Mouse (Mus musculus) liver, adult 2 months (tissue): Measurements from ENCODE around the gene Zfp750. TPM values are rescaled to one million over a fixed set of nuclear protein-coding genes. Genes with fewer than 3 reads are reported as not detected.

Experiments
- DNase-seq: peaks from one replicate; pipeline ENCODE4 v3.0.0-alpha.2; 2011; ENCODE audit warnings: low read depth, low spot score; ENCODE audit errors: extremely low read depth
- H3K27ac ChIP-seq: fragments of 200-500 bp; replicated peaks from 2 replicates; pipeline ENCODE4 v1.5.1; 2012; ENCODE audit warnings: low read depth, mild to moderate bottlenecking, control low read depth, inconsistent platforms, low read length; ENCODE audit not compliant: insufficient read depth
- H3K27me3 ChIP-seq: fragments of 200-500 bp; 2 replicates; pipeline ENCODE4 v1.6.1; 2012; ENCODE audit warnings: mild to moderate bottlenecking, moderate library complexity, low read length, inconsistent platforms; ENCODE audit not compliant: control insufficient read depth, insufficient read depth
- H3K36me3 ChIP-seq: fragments of 200-500 bp; 2 replicates; pipeline ENCODE4 v1.6.1; 2012; ENCODE audit warnings: low read length, inconsistent platforms; ENCODE audit not compliant: control insufficient read depth, insufficient read depth
- H3K4me1 ChIP-seq: fragments of 200-500 bp; 2 replicates; pipeline ENCODE4 v1.6.1; 2011; ENCODE audit warnings: low read length; ENCODE audit not compliant: control insufficient read depth, insufficient read depth
- H3K4me3 ChIP-seq: fragments of 200-500 bp; 2 replicates; pipeline ENCODE4 v1.5.1; 2011; ENCODE audit warnings: low read depth, mild to moderate bottlenecking, control low read depth, low read length, moderate library complexity; ENCODE audit not compliant: insufficient read depth
- H3K79me2 ChIP-seq: fragments of 200-500 bp; 2 replicates; pipeline ENCODE4 v1.6.1; 2012; ENCODE audit warnings: inconsistent platforms, mild to moderate bottlenecking, low read length, moderate library complexity; ENCODE audit not compliant: control insufficient read depth, insufficient read depth
- H3K9ac ChIP-seq: fragments of 200-500 bp; 2 replicates; pipeline ENCODE4 v1.6.1; 2012; ENCODE audit warnings: low read depth, mild to moderate bottlenecking, control low read depth, inconsistent platforms, low read length
- CTCF ChIP-seq: fragments of 200-500 bp; IDR thresholded peaks from 2 replicates; pipeline ENCODE4 v1.5.1; 2011; ENCODE audit warnings: low read depth, low read length, control low read depth
- POLR2A ChIP-seq: fragments of 200-500 bp; IDR thresholded peaks from 2 replicates; pipeline ENCODE4 v1.6.1; 2011; ENCODE audit warnings: low read length, control low read depth; ENCODE audit not compliant: insufficient read depth; ENCODE audit errors: extremely low read depth
- WGBS: fragments of 180-500 bp; shearing (Covaris S2); methylation state at CpG from one replicate; pipeline ENCODE4 v1.1.7; 2018; 5-methylcytosine and 5-hydroxymethylcytosine counted together
- polyA plus RNA-seq: library from polyadenylated mRNA; depleted of rRNA; stranded (reverse); fragments of >200 nt; gene quantifications from 2 replicates; pipeline ENCODE4 v1.2.3, GENCODE M21; 2012
- total RNA-seq: library from RNA; depleted of rRNA; stranded (reverse); fragments of >200 nt; gene quantifications from 2 replicates; pipeline ENCODE4 v1.2.3, GENCODE M21; 2014

The Zfp750 gene
- total and polyA plus RNA-seq, 2 experiments = 1.0 to 3.5 TPM

- peak; percentile 68 for DNase-seq
- no peak overlapping the region for H3K9ac ChIP-seq
- H3K27ac ChIP-seq = no peak overlapping the region
- no peaks in the 10 kb centered on the region for H3K79me2 ChIP-seq
- no peaks in the 10 kb centered on the region for H3K27me3 ChIP-seq
- no peaks in the 10 kb centered on the region for H3K36me3 ChIP-seq
- H3K4me3 ChIP-seq = no peak overlapping the region
- TF ChIP-seq CTCF (no peak), POLR2A (no peak)
- H3K4me1 ChIP-seq = no peaks in the 10 kb centered on the region; the same call in 1 of the 2 replicates
- WGBS = 31% methylated on average over 7 of the region's 7 CpGs
Measured at GRCm38 (mm10) chr11:121524191-121524590, 5.1 kb upstream of the Zfp750 start.

- no peak overlapping the region for H3K27ac ChIP-seq
- TF ChIP-seq POLR2A (no peak), CTCF (no peak)
- no peak overlapping the region for H3K4me3 ChIP-seq
- H3K27me3 ChIP-seq = no peaks in the 10 kb centered on the region
- WGBS = 81% methylated on average over 4 of the region's 4 CpGs
- no peak overlapping the region for H3K9ac ChIP-seq
- no peak for DNase-seq
- no peaks in the 10 kb centered on the region for H3K79me2 ChIP-seq
- H3K36me3 ChIP-seq = no peaks in the 10 kb centered on the region
- H3K4me1 ChIP-seq = peaks cover 5% of the 10 kb centered on the region; the same call in 1 of the 2 replicates
Measured at GRCm38 (mm10) chr11:121522156-121522762, 3.1 kb upstream of the Zfp750 start.

DNA sequence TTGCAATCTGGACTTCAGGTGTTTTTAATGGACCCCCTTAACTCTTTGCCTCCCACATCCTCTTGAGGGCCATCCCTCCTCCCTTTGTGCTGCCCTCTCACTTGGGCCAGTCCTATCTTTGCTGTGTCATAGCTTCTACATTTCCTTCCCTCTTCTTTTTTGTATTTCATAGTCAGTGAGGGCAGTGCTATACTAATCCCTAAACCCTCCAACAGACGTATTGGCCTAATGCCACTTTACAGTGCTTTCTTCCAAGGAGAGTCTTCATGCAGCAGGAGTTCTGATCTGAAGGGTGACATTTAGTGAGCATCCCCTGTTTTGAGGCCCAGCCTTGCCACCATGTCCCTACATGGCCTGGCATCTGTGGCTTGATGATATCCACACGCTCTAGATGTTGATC is 1.6 kb upstream of the Zfp750 start:
- H3K79me2 ChIP-seq = peaks cover 4% of the 10 kb centered on the region; the same call in 1 of the 2 replicates
- H3K36me3 ChIP-seq = no peaks in the 10 kb centered on the region
- WGBS = 91% methylated on average over 2 of the region's 2 CpGs
- DNase-seq = no peak
- peaks cover 16% of the 10 kb centered on the region for H3K4me1 ChIP-seq
- no peak for TF ChIP-seq POLR2A
- no peak for TF ChIP-seq CTCF
- no peak overlapping the region for H3K27ac ChIP-seq
- no peaks in the 10 kb centered on the region for H3K27me3 ChIP-seq
- H3K4me3 ChIP-seq = no peak overlapping the region
- H3K9ac ChIP-seq = no peak overlapping the region

DNA sequence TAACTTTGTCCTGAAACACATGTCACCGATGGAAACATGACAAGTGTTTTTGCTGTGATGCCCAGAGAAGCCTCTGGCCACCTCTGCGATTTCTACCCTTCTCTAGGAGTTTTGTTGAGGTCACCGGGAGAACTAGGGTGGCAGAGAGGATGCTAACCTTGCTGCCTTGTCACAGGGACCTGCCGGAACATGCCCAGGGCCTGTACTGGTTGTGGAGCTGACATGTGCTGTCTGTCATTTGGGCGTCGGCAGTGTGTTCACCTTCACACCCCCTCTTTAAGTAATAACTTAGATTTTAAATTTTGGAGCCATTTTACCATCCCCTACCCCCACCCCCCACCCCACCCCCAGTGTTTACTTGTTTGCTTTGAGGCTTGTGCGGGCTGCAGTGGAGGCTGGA is 570 bp upstream of the Zfp750 start:
- DNase-seq = no peak
- Histone ChIP-seq H3K9ac (no peak overlapping the region), H3K27ac (no peak overlapping the region), H3K4me1 (peaks cover 19% of the 10 kb centered on the region), H3K27me3 (no peaks in the 10 kb centered on the region), H3K4me3 (no peak overlapping the region), H3K79me2 (peaks cover 7% of the 10 kb centered on the region; the same call in 1 of the 2 replicates), H3K36me3 (no peaks in the 10 kb centered on the region)
- TF ChIP-seq POLR2A (no peak), CTCF (no peak)
- 58% methylated on average over 7 of the region's 7 CpGs for WGBS

GRCm38 (mm10) chr11:121517687-121518465 is 1.3 kb downstream of the Zfp750 start:
- peaks cover 14% of the 10 kb centered on the region; the same call in 1 of the 2 replicates for H3K79me2 ChIP-seq
- H3K4me3 ChIP-seq = peak overlapping the region; percentile 38
- TF ChIP-seq POLR2A (peak; percentile 35; the same call in 1 of the 2 replicates), CTCF (0 out of 2 replicates have a peak, but pooled peaks have one; percentile 17)
- no peaks in the 10 kb centered on the region for H3K27me3 ChIP-seq
- H3K4me1 ChIP-seq = peaks cover 19% of the 10 kb centered on the region
- peak overlapping the region; percentile 81 for H3K9ac ChIP-seq
- H3K27ac ChIP-seq = peak overlapping the region; percentile 100
- H3K36me3 ChIP-seq = no peaks in the 10 kb centered on the region; the same call in 1 of the 2 replicates
- 22% methylated on average over 17 of the region's 17 CpGs for WGBS
- peak; percentile 89 for DNase-seq
